Mouse (Mus musculus): ENCODE measurements at regions not wholly inside any gene's neighbourhood (a gene's known extent, or its start where the extent isn't known, plus 50 kb on each side); places are given as distances from the start of the nearest gene placed in this dataset.
A peak's percentile ranks its signal among the peaks of the same experiment; 100 is the strongest.

GRCm38 (mm10) chr14:99381262-99382017 is 82.9 kb downstream of the Klf5 start:
- 56% methylated on average over 10 of the region's 10 CpGs for WGBS
- H3K27ac ChIP-seq (ENCODE audit: low read length): no peak overlapping the region
- TF ChIP-seq CTCF (IDR thresholded peaks at IDR 0.05) (no peak), EP300 (IDR thresholded peaks at IDR 0.05) (no peak)

DNA sequence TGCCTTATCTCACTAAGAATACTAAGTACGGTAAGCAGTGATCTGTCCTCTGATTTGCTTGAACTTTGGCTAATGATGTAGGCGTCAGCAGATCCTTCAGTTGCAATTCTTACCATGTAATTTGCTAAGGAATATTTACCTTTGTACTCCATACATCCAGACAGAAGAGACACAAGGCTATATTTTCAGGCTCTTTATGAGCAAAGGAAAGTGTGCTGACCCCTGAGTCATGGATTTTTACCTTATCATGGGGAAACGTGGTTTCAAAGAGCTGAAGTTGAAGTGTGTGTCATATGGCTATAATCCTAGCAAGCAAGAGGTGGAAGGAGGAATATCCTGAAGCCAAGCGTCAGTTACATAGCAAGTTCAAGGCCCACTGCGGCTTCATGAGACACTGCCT is 83.6 kb downstream of the Klf5 start:
- ATAC-seq (no peak), DNase-seq (ENCODE audit: low spot score) (no peak)
- H3K4me3 ChIP-seq (ENCODE audit: low read depth, low read length): no peak overlapping the region
- no peak overlapping the region for H3K9ac ChIP-seq (replicated peaks; ENCODE audit: low read depth)
- no peaks in the 10 kb centered on the region for H3K9me3 ChIP-seq (ENCODE audit: low read length)
- H3K36me3 ChIP-seq (ENCODE audit: insufficient read depth, low read length): no peaks in the 10 kb centered on the region
- TF ChIP-seq CTCF (IDR thresholded peaks at IDR 0.05) (no peak), EP300 (IDR thresholded peaks at IDR 0.05) (no peak)
- no peak overlapping the region for H3K4me2 ChIP-seq (replicated peaks; ENCODE audit: low read depth, low read length)
- no peak overlapping the region for H3K27ac ChIP-seq (ENCODE audit: low read length)
- 52% methylated on average over 5 of the region's 5 CpGs for WGBS
- no peaks in the 10 kb centered on the region; the same call in 1 of the 2 replicates for H3K4me1 ChIP-seq (ENCODE audit: insufficient read depth, low read depth, low read length)
- no peaks in the 10 kb centered on the region for H3K27me3 ChIP-seq (replicated peaks; ENCODE audit: insufficient read depth, low read length)

More at GRCm38 (mm10) chr14:99381262-99382017, 82.9 kb downstream of the Klf5 start:
- Histone ChIP-seq H3K27me3 (replicated peaks; ENCODE audit: insufficient read depth, low read length) (no peaks in the 10 kb centered on the region), H3K4me3 (ENCODE audit: low read depth, low read length) (no peak overlapping the region), H3K9ac (replicated peaks; ENCODE audit: low read depth) (no peak overlapping the region), H3K9me3 (ENCODE audit: low read length) (no peaks in the 10 kb centered on the region), H3K4me2 (replicated peaks; ENCODE audit: low read depth, low read length) (no peak overlapping the region), H3K4me1 (ENCODE audit: insufficient read depth, low read depth, low read length) (no peaks in the 10 kb centered on the region; the same call in 1 of the 2 replicates), H3K36me3 (ENCODE audit: insufficient read depth, low read length) (no peaks in the 10 kb centered on the region)
- no peak for DNase-seq (ENCODE audit: low spot score)
- peak; percentile 54 for ATAC-seq

DNA sequence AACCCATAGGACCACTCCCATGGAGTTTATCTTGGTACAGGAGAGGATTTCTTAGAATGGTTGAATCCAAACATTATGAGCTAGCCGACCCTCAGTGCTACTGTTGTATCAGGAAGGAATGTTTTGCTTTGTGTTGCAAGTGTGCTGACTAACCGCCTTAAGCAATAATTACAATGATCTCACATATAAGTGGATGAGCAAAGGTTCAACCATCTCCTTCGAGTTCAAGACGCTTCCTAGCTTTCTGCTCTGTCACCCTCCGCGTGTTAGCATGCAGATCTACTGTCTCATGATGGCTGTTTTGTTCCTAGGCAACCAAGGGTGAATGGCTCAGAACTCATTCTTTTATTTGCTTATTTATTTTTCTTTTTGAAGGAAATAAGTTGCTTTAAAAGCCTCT is 84.7 kb downstream of the Klf5 start:
- TF ChIP-seq CTCF (IDR thresholded peaks at IDR 0.05): no peak
- no peak for TF ChIP-seq EP300 (IDR thresholded peaks at IDR 0.05)
- Histone ChIP-seq H3K27me3 (replicated peaks; ENCODE audit: insufficient read depth, low read length) (no peaks in the 10 kb centered on the region), H3K36me3 (ENCODE audit: insufficient read depth, low read length) (no peaks in the 10 kb centered on the region), H3K4me1 (ENCODE audit: insufficient read depth, low read depth, low read length) (no peaks in the 10 kb centered on the region; the same call in 1 of the 2 replicates), H3K27ac (ENCODE audit: low read length) (no peak overlapping the region), H3K4me2 (replicated peaks; ENCODE audit: low read depth, low read length) (no peak overlapping the region), H3K9ac (replicated peaks; ENCODE audit: low read depth) (no peak overlapping the region), H3K4me3 (ENCODE audit: low read depth, low read length) (no peak overlapping the region), H3K9me3 (ENCODE audit: low read length) (no peaks in the 10 kb centered on the region)
- no peak for DNase-seq (ENCODE audit: low spot score)
- 81% methylated on average over 6 of the region's 6 CpGs for WGBS
- no peak for ATAC-seq

- Histone ChIP-seq H3K4me3 (ENCODE audit: low read depth, low read length) (no peak overlapping the region), H3K36me3 (ENCODE audit: insufficient read depth, low read length) (no peaks in the 10 kb centered on the region), H3K4me1 (ENCODE audit: insufficient read depth, low read depth, low read length) (no peaks in the 10 kb centered on the region), H3K9me3 (ENCODE audit: low read length) (no peaks in the 10 kb centered on the region), H3K9ac (replicated peaks; ENCODE audit: low read depth) (no peak overlapping the region), H3K4me2 (replicated peaks; ENCODE audit: low read depth, low read length) (no peak overlapping the region), H3K27ac (ENCODE audit: low read length) (no peak overlapping the region), H3K27me3 (replicated peaks; ENCODE audit: insufficient read depth, low read length) (no peaks in the 10 kb centered on the region)
- 88% methylated on average over 6 of the region's 6 CpGs for whole genome bisulfite sequencing
- ATAC-seq (no peak), DNase-seq (ENCODE audit: low spot score) (no peak)
- TF ChIP-seq EP300 (IDR thresholded peaks at IDR 0.05): no peak
- TF ChIP-seq CTCF (IDR thresholded peaks at IDR 0.05): no peak
These were observed 89.1 kb downstream of the Klf5 start for GRCm38 (mm10) chr14:99387581-99387980.

GRCm38 (mm10) chr14:99389306-99389705 is 90.8 kb downstream of the Klf5 start:
- DNase-seq (ENCODE audit: low spot score) (no peak), ATAC-seq (no peak)
- Histone ChIP-seq H3K36me3 (ENCODE audit: insufficient read depth, low read length) (no peaks in the 10 kb centered on the region), H3K27me3 (replicated peaks; ENCODE audit: insufficient read depth, low read length) (no peaks in the 10 kb centered on the region), H3K9ac (replicated peaks; ENCODE audit: low read depth) (no peak overlapping the region), H3K4me2 (replicated peaks; ENCODE audit: low read depth, low read length) (no peak overlapping the region), H3K4me3 (ENCODE audit: low read depth, low read length) (no peak overlapping the region), H3K9me3 (ENCODE audit: low read length) (no peaks in the 10 kb centered on the region), H3K27ac (ENCODE audit: low read length) (no peak overlapping the region), H3K4me1 (ENCODE audit: insufficient read depth, low read depth, low read length) (no peaks in the 10 kb centered on the region)
- TF ChIP-seq EP300 (IDR thresholded peaks at IDR 0.05) (no peak), CTCF (IDR thresholded peaks at IDR 0.05) (no peak)
- WGBS: 63% methylated on average over 5 of the region's 5 CpGs

- TF ChIP-seq EP300 (IDR thresholded peaks at IDR 0.05) (no peak), CTCF (IDR thresholded peaks at IDR 0.05) (no peak)
- Histone ChIP-seq H3K4me2 (replicated peaks; ENCODE audit: low read depth, low read length) (no peak overlapping the region), H3K36me3 (ENCODE audit: insufficient read depth, low read length) (no peaks in the 10 kb centered on the region), H3K4me3 (ENCODE audit: low read depth, low read length) (no peak overlapping the region), H3K27ac (ENCODE audit: low read length) (no peak overlapping the region), H3K4me1 (ENCODE audit: insufficient read depth, low read depth, low read length) (no peaks in the 10 kb centered on the region), H3K9ac (replicated peaks; ENCODE audit: low read depth) (no peak overlapping the region), H3K9me3 (ENCODE audit: low read length) (no peaks in the 10 kb centered on the region), H3K27me3 (replicated peaks; ENCODE audit: insufficient read depth, low read length) (no peaks in the 10 kb centered on the region)
- DNase-seq (ENCODE audit: low spot score) (no peak), ATAC-seq (no peak)
- WGBS: 92% methylated on average over 7 of the region's 7 CpGs
These were observed 93.2 kb downstream of the Klf5 start for GRCm38 (mm10) chr14:99391700-99392099.

Data from lung, postnatal 0 days (tissue).